Mouse (Mus musculus) lung, embryonic 15.5 days (tissue): ENCODE data around the gene Tanc2. TPM values are rescaled to one million over a fixed set of nuclear protein-coding genes. Genes with fewer than 3 reads are reported as not detected.

Source experiments
- ATAC-seq: fragments of 200-750 bp; cut with Nextera tagmentation; 2 replicates; pipeline ENCODE4 v1.8.0; 2017; ENCODE audit warnings: moderate number of reproducible peaks, borderline replicate concordance; ENCODE audit not compliant: low FRiP score, low TSS enrichment; ENCODE audit errors: extremely low read depth
- H3K27ac ChIP-seq: fragments of 300-500 bp; sonication (generic); 2 replicates; pipeline ENCODE4 v1.5.1; 2015; ENCODE audit warnings: moderate library complexity, mild to moderate bottlenecking, inconsistent platforms
- H3K27me3 ChIP-seq: fragments of 300-500 bp; sonication (generic); 2 replicates; pipeline ENCODE4 v1.6.1; 2015; ENCODE audit warnings: inconsistent platforms
- H3K36me3 ChIP-seq: fragments of 300-500 bp; sonication (generic); 2 replicates; pipeline ENCODE4 v1.6.1; 2015; ENCODE audit warnings: inconsistent platforms
- H3K4me1 ChIP-seq: fragments of 300-500 bp; sonication (generic); 2 replicates; pipeline ENCODE4 v1.6.1; 2015; ENCODE audit warnings: inconsistent platforms
- H3K4me2 ChIP-seq: fragments of 300-500 bp; sonication (generic); 2 replicates; pipeline ENCODE4 v1.6.1; 2015; ENCODE audit warnings: inconsistent platforms, mild to moderate bottlenecking, moderate library complexity
- H3K4me3 ChIP-seq: fragments of 300-500 bp; sonication (generic); 2 replicates; pipeline ENCODE4 v1.5.1; 2015; ENCODE audit warnings: mild to moderate bottlenecking, inconsistent platforms
- H3K9ac ChIP-seq: fragments of 300-500 bp; sonication (generic); 2 replicates; pipeline ENCODE4 v1.6.1; 2015; ENCODE audit warnings: inconsistent platforms
- H3K9me3 ChIP-seq: fragments of 300-500 bp; sonication (generic); 2 replicates; pipeline ENCODE4 v1.6.1; 2016; ENCODE audit warnings: inconsistent platforms
- WGBS: fragments of 180-500 bp; shearing (Covaris S2); methylation state at CpG from one replicate; pipeline ENCODE4 v1.1.7; 2015; 5-methylcytosine and 5-hydroxymethylcytosine counted together
- polyA plus RNA-seq: library from polyadenylated mRNA; unstranded; fragments of >200 nt; fragmentation: Nextera tagmentation; extraction: Ambion mirVana; gene quantifications from 2 replicates; pipeline ENCODE4 v1.2.1, GENCODE M21; 2015

Tanc2 gene
- polyA plus RNA-seq = 13.8 and 13.9 TPM in 2 replicates

DNA sequence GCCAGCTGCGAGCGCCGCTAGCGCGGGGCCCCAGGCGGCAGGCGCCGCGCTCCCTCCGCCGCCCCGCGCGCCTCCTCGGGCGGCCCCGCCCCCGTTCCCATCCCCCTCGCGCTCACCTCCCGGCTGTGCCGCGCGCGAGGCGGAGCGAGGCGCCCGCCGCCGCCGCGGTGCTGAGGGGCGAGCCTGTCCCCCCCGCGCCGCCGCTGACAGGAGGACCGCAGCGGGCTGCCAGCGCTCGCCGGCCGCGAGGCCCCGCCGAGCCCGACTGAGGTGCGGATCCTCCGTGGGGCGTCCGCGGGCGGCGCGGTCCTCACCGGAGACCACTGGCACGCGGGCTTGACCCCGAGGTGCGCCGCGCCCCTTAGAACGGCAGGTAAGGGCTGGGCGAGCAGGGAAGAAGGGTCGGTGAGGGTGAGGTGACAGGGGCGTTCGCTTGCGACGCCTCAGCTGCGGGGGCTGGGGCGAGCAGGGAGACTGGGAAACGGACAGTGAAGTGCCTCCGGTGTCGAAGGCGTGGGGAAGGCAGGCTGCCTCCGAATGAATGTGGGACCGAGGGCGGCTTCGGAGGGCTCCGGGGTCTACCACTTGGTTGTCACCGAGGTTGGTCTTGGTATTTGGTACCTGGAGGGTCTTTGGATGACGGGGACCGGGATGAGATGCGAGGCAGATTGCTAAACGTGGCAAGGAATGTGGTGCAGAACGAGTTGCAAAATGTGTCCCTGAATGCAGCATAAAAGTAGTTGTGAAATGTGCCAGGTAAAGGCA, at the start of gene Tanc2:
Gene Tanc2, plus strand, starts transcription at position 110 of the 765 bp plus-strand sequence.
- peak within 1 kb of the TSS; percentile 93 for H3K9ac ChIP-seq
- H3K4me1 ChIP-seq = peaks cover 15% of the 10 kb centered on the region
- no peaks in the 10 kb centered on the region for H3K9me3 ChIP-seq
- peak within 1 kb of the TSS; percentile 82 for H3K4me2 ChIP-seq
- peak within 1 kb of the TSS; percentile 83 for H3K4me3 ChIP-seq
- peak within 1 kb of the TSS; percentile 94 for H3K27ac ChIP-seq
- peak; percentile 85; the same call in 1 of the 2 replicates for ATAC-seq
- H3K27me3 ChIP-seq = no peaks in the 10 kb centered on the region
- under 1% methylated on average over 73 of the region's 87 CpGs for WGBS
- no peaks in the 10 kb centered on the region for H3K36me3 ChIP-seq

DNA sequence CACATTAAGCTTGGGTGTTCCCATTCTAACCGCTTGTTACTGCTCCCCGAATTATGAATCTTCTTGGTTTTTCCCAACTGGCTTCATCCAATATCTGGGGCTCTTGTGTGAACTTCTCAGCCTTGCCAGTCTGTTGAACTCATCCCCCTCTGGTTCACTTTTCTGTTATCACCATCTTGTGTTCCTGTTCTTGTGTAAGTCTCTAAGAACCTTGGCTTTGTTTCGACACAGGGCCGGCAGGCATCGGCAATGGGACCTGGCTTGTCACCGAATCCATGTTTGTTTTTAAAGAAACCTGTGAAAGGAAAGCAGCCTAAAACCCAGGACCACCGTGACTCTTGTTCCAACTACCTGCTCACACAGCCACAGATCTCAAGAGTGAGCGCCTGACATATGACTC, 49.0 kb upstream of the Tanc2 start:
- Histone ChIP-seq H3K4me1 (no peaks in the 10 kb centered on the region), H3K9ac (no peak overlapping the region), H3K9me3 (no peaks in the 10 kb centered on the region), H3K27me3 (no peaks in the 10 kb centered on the region), H3K36me3 (no peaks in the 10 kb centered on the region), H3K4me2 (no peak overlapping the region), H3K4me3 (no peak overlapping the region), H3K27ac (no peak overlapping the region)
- no peak for ATAC-seq
- 81% methylated on average over 8 of the region's 8 CpGs for WGBS

DNA sequence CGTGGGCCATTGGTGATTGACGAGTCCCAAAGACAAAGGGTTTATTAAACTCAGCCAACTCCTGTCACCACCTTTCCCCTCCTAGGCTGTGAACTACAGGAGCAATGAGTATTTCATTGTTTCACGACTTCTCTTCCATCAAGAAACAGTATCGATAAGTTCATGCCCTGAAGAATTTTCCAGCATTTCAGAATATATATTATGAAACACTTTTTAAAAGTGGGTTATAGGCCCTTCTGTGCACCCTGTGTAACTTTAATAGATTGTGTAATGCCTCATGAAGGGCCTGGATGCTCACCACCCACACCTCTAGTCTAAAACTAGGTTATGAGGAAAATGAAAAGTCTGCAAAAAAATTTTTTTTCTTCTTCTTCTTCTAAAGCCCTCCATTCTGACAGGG, 48.4 kb upstream of the Tanc2 start:
- Histone ChIP-seq H3K9ac (no peak overlapping the region), H3K36me3 (no peaks in the 10 kb centered on the region), H3K27me3 (no peaks in the 10 kb centered on the region), H3K4me3 (no peak overlapping the region), H3K4me2 (no peak overlapping the region), H3K27ac (no peak overlapping the region), H3K4me1 (no peaks in the 10 kb centered on the region), H3K9me3 (no peaks in the 10 kb centered on the region)
- no peak for ATAC-seq
- WGBS = 70% methylated on average over 4 of the region's 4 CpGs

DNA sequence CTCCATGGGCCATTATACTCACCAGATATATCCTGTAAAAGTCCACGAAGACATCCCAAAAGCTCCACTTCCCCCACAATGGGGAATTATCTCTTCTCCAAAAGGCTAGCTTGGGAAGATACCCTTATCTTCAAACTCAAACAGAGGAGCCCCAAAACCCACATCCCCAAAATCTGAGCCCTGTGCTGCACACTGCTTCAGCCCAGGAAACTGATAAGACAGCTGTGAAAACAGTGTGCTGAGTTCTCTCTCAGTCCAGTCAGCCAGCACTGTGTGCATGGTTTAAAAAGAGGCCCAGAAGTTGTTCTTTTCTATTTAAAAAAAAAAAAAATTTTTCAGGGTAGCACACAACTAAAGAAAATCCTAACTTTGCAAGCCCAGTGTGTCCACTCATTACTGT, 47.7 kb upstream of the Tanc2 start:
- H3K27me3 ChIP-seq = no peaks in the 10 kb centered on the region
- H3K36me3 ChIP-seq = no peaks in the 10 kb centered on the region
- no peak overlapping the region for H3K4me3 ChIP-seq
- H3K27ac ChIP-seq = no peak overlapping the region
- no peak overlapping the region for H3K9ac ChIP-seq
- H3K4me2 ChIP-seq = no peak overlapping the region
- no peak for ATAC-seq
- no peaks in the 10 kb centered on the region for H3K4me1 ChIP-seq
- WGBS = 40% methylated on average over 1 of the region's 1 CpGs
- H3K9me3 ChIP-seq = no peaks in the 10 kb centered on the region

DNA sequence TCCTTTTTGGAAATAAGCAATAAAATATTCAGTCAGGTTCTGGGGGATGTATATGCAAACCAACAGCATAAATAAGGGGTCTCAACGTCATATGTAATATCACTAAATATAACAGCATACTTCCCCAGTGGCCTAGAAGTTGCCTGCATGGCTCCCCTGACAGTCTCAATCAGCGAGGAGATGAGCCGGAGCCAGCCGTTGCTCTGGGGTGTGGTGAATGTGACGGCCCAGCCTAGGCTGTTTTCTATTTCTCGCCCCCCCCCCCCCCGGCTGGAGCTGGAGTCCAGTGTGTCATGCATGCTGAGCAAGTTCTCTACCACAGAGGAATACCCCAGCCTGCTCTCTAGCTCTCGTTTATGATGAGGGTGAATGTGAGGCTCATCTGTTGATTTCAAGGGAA, 44.0 kb upstream of the Tanc2 start:
- WGBS = 43% methylated on average over 8 of the region's 8 CpGs
- H3K36me3 ChIP-seq = no peaks in the 10 kb centered on the region
- no peak overlapping the region for H3K9ac ChIP-seq
- H3K27ac ChIP-seq = no peak overlapping the region
- peaks cover 19% of the 10 kb centered on the region for H3K4me1 ChIP-seq
- no peaks in the 10 kb centered on the region for H3K27me3 ChIP-seq
- H3K9me3 ChIP-seq = no peaks in the 10 kb centered on the region
- ATAC-seq = no peak
- H3K4me2 ChIP-seq = no peak overlapping the region
- H3K4me3 ChIP-seq = no peak overlapping the region

DNA sequence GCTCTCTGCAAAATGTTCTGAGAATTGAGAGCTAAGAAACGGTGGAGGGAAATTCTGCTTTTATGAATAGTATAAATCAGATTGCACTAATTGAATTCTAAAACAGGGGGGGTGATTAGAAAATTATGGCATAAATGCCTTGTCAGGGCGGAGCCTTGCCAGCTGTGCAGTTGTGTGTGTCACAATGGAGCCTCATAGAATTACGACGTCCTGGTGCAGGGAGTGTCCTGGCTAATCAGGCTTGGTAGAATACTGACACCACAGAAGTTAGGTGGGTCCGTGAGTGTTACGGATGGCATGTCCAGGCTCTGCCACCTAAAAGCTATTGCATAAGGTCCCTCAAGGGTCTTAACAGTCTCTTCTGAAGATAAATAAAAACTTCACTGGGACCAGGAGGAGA, 43.4 kb upstream of the Tanc2 start:
- no peak for ATAC-seq
- 0 out of 2 replicates have a peak, but pooled peaks cover 3% of the 10 kb centered on the region for H3K27me3 ChIP-seq
- no peak overlapping the region for H3K9ac ChIP-seq
- peaks cover 19% of the 10 kb centered on the region for H3K4me1 ChIP-seq
- no peaks in the 10 kb centered on the region for H3K36me3 ChIP-seq
- no peak overlapping the region for H3K4me3 ChIP-seq
- 65% methylated on average over 6 of the region's 6 CpGs for WGBS
- H3K4me2 ChIP-seq = no peak overlapping the region
- no peaks in the 10 kb centered on the region for H3K9me3 ChIP-seq
- H3K27ac ChIP-seq = no peak overlapping the region

DNA sequence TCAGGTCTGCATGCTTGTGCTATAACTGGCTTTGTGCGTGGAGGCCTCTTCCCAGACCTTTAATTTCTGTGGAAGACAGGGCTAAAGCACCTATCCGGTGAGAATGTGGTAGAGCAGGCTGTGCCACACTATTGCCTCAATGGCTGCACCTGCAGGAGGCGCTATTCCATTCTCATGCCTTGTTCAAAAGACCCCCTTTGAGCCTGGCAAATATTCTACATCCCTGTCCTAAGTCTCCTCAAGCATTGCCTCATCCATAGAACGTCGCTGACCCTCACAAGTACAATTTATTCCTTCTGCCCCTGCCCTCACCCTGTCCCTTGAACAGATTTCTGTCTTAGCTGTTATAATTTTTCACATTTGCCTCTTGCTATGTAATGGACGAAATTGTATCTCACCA, 41.4 kb upstream of the Tanc2 start:
- Histone ChIP-seq H3K36me3 (no peaks in the 10 kb centered on the region), H3K4me2 (no peak overlapping the region), H3K4me3 (no peak overlapping the region), H3K4me1 (peaks cover 19% of the 10 kb centered on the region), H3K27ac (no peak overlapping the region), H3K27me3 (0 out of 2 replicates have a peak, but pooled peaks cover 3% of the 10 kb centered on the region), H3K9me3 (no peaks in the 10 kb centered on the region), H3K9ac (no peak overlapping the region)
- WGBS = 76% methylated on average over 6 of the region's 6 CpGs
- no peak for ATAC-seq

DNA sequence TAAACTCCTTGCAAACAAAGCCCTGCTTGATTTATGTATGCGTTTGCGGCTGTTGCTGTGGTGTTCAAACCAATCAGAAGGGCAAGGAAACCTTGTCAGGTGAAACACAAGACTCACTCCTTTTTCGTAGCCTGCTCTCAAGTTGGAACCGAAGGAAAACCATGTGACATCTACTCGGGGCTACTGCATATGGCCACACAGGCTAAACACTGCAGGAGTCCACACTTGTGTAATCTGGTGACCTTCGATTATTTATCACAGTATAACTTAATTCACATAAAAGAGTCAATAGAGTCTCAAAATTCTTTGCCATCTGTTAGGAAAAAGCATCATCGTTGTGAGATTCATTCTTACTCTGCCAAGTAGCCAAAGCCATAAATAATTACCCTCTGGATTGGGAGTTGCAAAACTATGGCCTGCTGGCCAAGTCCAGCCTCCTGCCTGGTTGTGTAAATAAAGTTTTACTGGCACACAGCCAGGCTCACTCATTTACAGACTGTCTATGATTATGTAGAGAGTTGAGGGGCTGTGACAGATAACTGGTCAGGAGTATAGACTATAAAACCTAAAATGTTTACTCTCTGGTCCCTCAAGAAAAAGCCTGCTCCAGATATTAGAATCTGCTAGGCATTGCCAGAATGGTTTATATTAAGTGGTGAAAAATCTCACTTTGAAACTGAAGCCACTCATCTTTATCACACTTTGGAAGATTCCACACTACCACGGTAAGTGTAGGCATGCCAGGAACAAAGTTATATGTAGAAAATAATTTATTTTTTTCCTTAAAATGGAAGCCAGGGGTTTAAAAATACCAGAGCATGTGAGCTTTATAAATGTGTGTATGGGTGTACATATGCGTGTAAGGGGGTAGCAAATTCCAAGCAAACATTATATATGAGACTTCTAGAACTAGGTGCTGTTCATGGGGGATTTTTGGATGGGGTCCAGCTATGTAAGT, 40.3 kb upstream of the Tanc2 start:
- Histone ChIP-seq H3K36me3 (no peaks in the 10 kb centered on the region), H3K4me2 (no peak overlapping the region), H3K27me3 (0 out of 2 replicates have a peak, but pooled peaks cover 3% of the 10 kb centered on the region), H3K4me3 (no peak overlapping the region), H3K9ac (no peak overlapping the region), H3K27ac (no peak overlapping the region), H3K9me3 (no peaks in the 10 kb centered on the region), H3K4me1 (peaks cover 19% of the 10 kb centered on the region)
- ATAC-seq = peak; percentile 90
- 43% methylated on average over 9 of the region's 9 CpGs for WGBS

DNA sequence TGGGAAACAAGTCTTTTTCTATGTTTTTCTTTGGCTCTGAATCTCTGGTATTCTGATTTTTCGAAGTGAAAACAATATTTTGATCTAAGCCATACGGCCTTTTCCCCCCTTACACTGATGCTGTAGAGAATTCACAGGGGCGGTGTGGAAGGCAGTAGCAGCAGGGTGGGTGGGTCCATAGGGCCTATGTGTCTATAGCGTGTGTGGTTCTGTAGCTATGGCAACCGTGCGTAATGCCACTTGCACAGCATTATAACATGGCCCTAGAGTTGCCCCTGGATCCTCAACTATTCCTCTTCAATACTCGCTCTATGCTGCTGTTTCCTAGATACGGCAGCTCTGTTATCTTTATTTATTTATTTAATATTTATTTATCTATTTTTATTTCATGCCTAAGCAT, 32.5 kb upstream of the Tanc2 start:
- Histone ChIP-seq H3K4me3 (no peak overlapping the region), H3K4me1 (peaks cover 5% of the 10 kb centered on the region; the same call in 1 of the 2 replicates), H3K9ac (no peak overlapping the region), H3K4me2 (no peak overlapping the region), H3K36me3 (no peaks in the 10 kb centered on the region), H3K27me3 (no peaks in the 10 kb centered on the region), H3K27ac (no peak overlapping the region), H3K9me3 (no peaks in the 10 kb centered on the region)
- 59% methylated on average over 8 of the region's 8 CpGs for WGBS
- ATAC-seq = 0 out of 2 replicates have a peak, but pooled peaks have one; percentile 27

DNA sequence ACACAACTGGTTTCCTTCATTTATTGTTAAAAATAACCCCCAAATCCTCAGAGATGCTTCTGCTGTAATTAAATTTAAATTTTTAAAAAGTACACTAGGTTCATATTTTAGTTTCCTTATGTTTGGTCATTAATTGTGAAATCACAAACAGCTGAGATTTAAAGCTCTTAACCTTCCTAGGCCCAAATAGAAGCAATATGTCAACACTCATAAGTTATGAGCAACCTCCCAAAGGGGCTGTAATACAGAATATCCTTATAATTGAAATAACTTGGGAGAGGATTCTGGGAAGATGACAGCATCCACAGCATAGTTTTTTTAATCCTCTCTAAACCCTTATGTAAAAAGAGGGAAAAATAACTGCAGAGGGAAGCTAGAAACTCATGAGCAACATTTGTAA, 31.7 kb upstream of the Tanc2 start:
- Histone ChIP-seq H3K4me2 (no peak overlapping the region), H3K27ac (no peak overlapping the region), H3K36me3 (no peaks in the 10 kb centered on the region), H3K27me3 (no peaks in the 10 kb centered on the region), H3K4me3 (no peak overlapping the region), H3K4me1 (peaks cover 5% of the 10 kb centered on the region; the same call in 1 of the 2 replicates), H3K9me3 (no peaks in the 10 kb centered on the region), H3K9ac (no peak overlapping the region)
- no peak for ATAC-seq

DNA sequence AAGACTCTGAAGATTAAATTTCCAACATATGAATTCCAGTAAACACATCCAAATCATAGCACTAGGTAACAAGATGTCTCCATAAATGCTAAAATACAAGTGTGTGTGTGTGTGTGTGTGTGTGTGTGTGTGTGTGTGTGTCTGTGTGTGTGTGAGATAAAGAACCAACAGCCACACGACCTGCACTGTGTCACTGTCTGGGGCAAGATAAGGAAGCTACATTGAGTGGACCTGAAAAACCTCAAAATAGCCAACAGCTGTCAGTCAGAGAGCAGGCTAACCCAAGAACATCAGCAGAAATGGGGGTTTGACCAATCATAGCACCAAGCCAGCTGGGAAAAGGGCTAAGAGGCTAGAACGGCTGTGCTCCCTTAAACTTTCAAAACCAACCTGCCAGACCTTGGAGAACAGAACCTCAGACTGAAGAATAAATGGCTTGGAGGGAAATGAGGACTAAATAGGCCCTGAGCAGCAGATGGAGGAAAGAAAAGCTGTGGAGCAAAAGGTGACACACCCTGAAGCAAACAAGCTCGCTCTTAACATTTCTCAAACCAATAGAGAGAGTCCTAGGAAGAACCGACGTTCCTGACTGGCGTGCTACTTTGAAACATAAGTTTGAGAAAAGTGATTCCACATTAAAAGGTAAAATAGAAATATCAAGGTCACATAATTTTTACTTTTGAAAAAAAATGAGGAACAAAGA, 30.8 kb upstream of the Tanc2 start:
- WGBS = 68% methylated on average over 6 of the region's 6 CpGs
- H3K4me1 ChIP-seq = peaks cover 5% of the 10 kb centered on the region; the same call in 1 of the 2 replicates
- H3K9ac ChIP-seq = no peak overlapping the region
- H3K9me3 ChIP-seq = no peaks in the 10 kb centered on the region
- no peaks in the 10 kb centered on the region for H3K36me3 ChIP-seq
- H3K4me2 ChIP-seq = no peak overlapping the region
- H3K4me3 ChIP-seq = no peak overlapping the region
- no peaks in the 10 kb centered on the region for H3K27me3 ChIP-seq
- H3K27ac ChIP-seq = no peak overlapping the region
- no peak for ATAC-seq
